Mouse (Mus musculus) spleen, adult 2 months (tissue): ENCODE results near the gene Adck1. TPM values are rescaled to one million over a fixed set of nuclear protein-coding genes. Genes with fewer than 3 reads are reported as not detected.
"Not testable (repeated sequence)": the region's sequence is repeated elsewhere in the genome, so short reads cannot be mapped to it uniquely, and the experiment has no call there.

ENCODE experiments used
- DNase-seq, 2 experiments: peaks; one replicate each; pipeline versions ENCODE4 v3.0.0 to v3.0.0-alpha.2; 2012 to 2021; ENCODE audit warnings: low spot score in 2 of 2, low read depth in 1 of 2
- H3K27ac ChIP-seq: fragments of 200-500 bp; 2 replicates; pipeline ENCODE4 v1.5.1; 2012; ENCODE audit warnings: low read length, inconsistent platforms; ENCODE audit not compliant: insufficient read depth
- H3K27me3 ChIP-seq: fragments of 200-500 bp; 2 replicates; pipeline ENCODE4 v1.6.1; 2012; ENCODE audit warnings: mild to moderate bottlenecking, moderate library complexity, low read length, inconsistent platforms; ENCODE audit not compliant: control insufficient read depth, insufficient read depth
- H3K36me3 ChIP-seq: fragments of 200-500 bp; 2 replicates; pipeline ENCODE4 v1.6.1; 2012; ENCODE audit warnings: mild to moderate bottlenecking, low read length, inconsistent platforms; ENCODE audit not compliant: control insufficient read depth, insufficient read depth
- H3K4me1 ChIP-seq: fragments of 200-500 bp; 2 replicates; pipeline ENCODE4 v1.6.1; 2011; ENCODE audit warnings: inconsistent platforms; ENCODE audit not compliant: control insufficient read depth, insufficient read depth, insufficient read length
- H3K4me3 ChIP-seq: fragments of 200-500 bp; 2 replicates; pipeline ENCODE4 v1.5.1; 2011; ENCODE audit warnings: mild to moderate bottlenecking, inconsistent platforms; ENCODE audit not compliant: insufficient read depth, insufficient read length; ENCODE audit errors: extremely low read depth
- CTCF ChIP-seq: fragments of 200-500 bp; IDR thresholded peaks from 2 replicates; pipeline ENCODE4 v1.5.1; 2011; ENCODE audit warnings: mild to moderate bottlenecking, inconsistent platforms; ENCODE audit not compliant: insufficient read depth, insufficient read length, insufficient replicate concordance; ENCODE audit errors: extremely low read depth
- POLR2A ChIP-seq: fragments of 200-500 bp; IDR thresholded peaks from 2 replicates; pipeline ENCODE4 v1.6.1; 2011; ENCODE audit warnings: low read depth, low read length, inconsistent platforms
- WGBS: fragments of 180-500 bp; shearing (Covaris S2); methylation state at CpG from one replicate; pipeline ENCODE4 v1.1.7; 2018; 5-methylcytosine and 5-hydroxymethylcytosine counted together
- polyA plus RNA-seq: library from polyadenylated mRNA; depleted of rRNA; stranded (reverse); fragments of >200 nt; gene quantifications from 2 replicates; pipeline ENCODE4 v1.2.3, GENCODE M21; 2012

Gene Adck1
- polyA plus RNA-seq, 1 experiment, result 15.6 TPM

- TF ChIP-seq CTCF (no peak), POLR2A (no peak)
- peaks cover 3% of the 10 kb centered on the region; the same call in 1 of the 2 replicates for H3K36me3 ChIP-seq
- H3K4me3 ChIP-seq, result no peak overlapping the region
- H3K27ac ChIP-seq, result no peak overlapping the region
- 80% methylated on average over 4 of the region's 4 CpGs for WGBS
- no peaks in the 10 kb centered on the region for H3K27me3 ChIP-seq
- no peak for DNase-seq
- H3K4me1 ChIP-seq, result no peaks in the 10 kb centered on the region
Observed at GRCm38 (mm10) chr12:88367673-88368072, 7.3 kb downstream of the Adck1 start.

GRCm38 (mm10) chr12:88368618-88369017 lies 8.3 kb downstream of the Adck1 start:
- H3K4me3 ChIP-seq, result no peak overlapping the region
- no peaks in the 10 kb centered on the region for H3K4me1 ChIP-seq
- peaks cover 3% of the 10 kb centered on the region for H3K36me3 ChIP-seq
- 86% methylated on average over 4 of the region's 4 CpGs for WGBS
- no peak for DNase-seq
- H3K27me3 ChIP-seq, result no peaks in the 10 kb centered on the region
- H3K27ac ChIP-seq, result no peak overlapping the region
- TF ChIP-seq CTCF (no peak), POLR2A (no peak)

- 80% methylated on average over 4 of the region's 4 CpGs for WGBS
- H3K27ac ChIP-seq, H3K27me3 ChIP-seq, H3K36me3 ChIP-seq, DNase-seq, H3K4me3 ChIP-seq, H3K4me1 ChIP-seq: not testable (repeated sequence)
Observed at GRCm38 (mm10) chr12:88369690-88370089, 9.3 kb downstream of the Adck1 start.

- H3K27me3 ChIP-seq, DNase-seq, H3K4me1 ChIP-seq, H3K27ac ChIP-seq, H3K36me3 ChIP-seq, H3K4me3 ChIP-seq: not testable (repeated sequence)
- 30% methylated on average over 1 of the region's 1 CpGs for WGBS
Observed at GRCm38 (mm10) chr12:88370321-88370720, 10.0 kb downstream of the Adck1 start.

GRCm38 (mm10) chr12:88372018-88372417 lies 11.7 kb downstream of the Adck1 start:
- no peak for DNase-seq
- H3K36me3 ChIP-seq, result peaks cover 3% of the 10 kb centered on the region
- H3K4me3 ChIP-seq, result no peak overlapping the region
- no peak overlapping the region for H3K27ac ChIP-seq
- H3K4me1 ChIP-seq, result no peaks in the 10 kb centered on the region
- no peak for TF ChIP-seq CTCF
- TF ChIP-seq POLR2A, result no peak
- H3K27me3 ChIP-seq, result no peaks in the 10 kb centered on the region
- 92% methylated on average over 5 of the region's 5 CpGs for WGBS

- no peaks in the 10 kb centered on the region for H3K4me1 ChIP-seq
- DNase-seq, result no peak
- H3K27me3 ChIP-seq, result no peaks in the 10 kb centered on the region
- WGBS, result 70% methylated on average over 10 of the region's 10 CpGs
- TF ChIP-seq POLR2A, result no peak
- no peak for TF ChIP-seq CTCF
- no peak overlapping the region for H3K4me3 ChIP-seq
- H3K36me3 ChIP-seq, result no peaks in the 10 kb centered on the region; the same call in none of the 2 replicates
- H3K27ac ChIP-seq, result no peak overlapping the region
Observed at GRCm38 (mm10) chr12:88376820-88377219, 16.5 kb downstream of the Adck1 start.

GRCm38 (mm10) chr12:88378256-88378655 lies 17.9 kb downstream of the Adck1 start:
- no peaks in the 10 kb centered on the region for H3K4me1 ChIP-seq
- H3K27me3 ChIP-seq, result no peaks in the 10 kb centered on the region
- H3K27ac ChIP-seq, result no peak overlapping the region
- DNase-seq, result no peak
- 90% methylated on average over 2 of the region's 2 CpGs for WGBS
- H3K36me3 ChIP-seq, result no peaks in the 10 kb centered on the region; the same call in none of the 2 replicates
- TF ChIP-seq CTCF (no peak), POLR2A (no peak)
- no peak overlapping the region for H3K4me3 ChIP-seq
